Mouse (Mus musculus): ENCODE measurements around the gene Gm45337.
"Not testable (repeated sequence)": the region's sequence is repeated elsewhere in the genome, so short reads cannot be mapped to it uniquely, and the experiment has no call there.

Gene Gm45337

DNA sequence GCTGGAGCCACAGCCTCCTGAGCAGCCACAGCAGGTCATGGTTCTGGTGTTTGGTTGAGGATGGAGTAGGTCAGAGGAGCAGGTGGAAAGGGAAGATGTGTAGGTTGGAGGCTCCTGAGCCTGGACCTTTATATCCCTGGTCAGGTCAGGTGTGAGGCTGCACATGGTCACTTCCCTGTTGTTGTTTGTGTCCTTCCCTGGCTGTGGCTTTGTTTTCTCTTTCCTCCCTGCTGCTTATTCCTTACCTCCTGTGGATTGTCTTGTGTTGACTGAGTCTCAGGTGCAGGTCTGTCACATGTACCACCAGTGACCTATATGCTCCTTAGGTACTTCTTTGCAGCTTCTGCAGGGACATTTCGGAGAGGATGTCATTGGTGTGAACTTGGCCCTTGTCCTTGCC is at the start of gene Gm45337:
Gene Gm45337, minus strand, starts transcription at position 101 of the 400 bp plus-strand sequence.
- DNase-seq, result no peak

DNA sequence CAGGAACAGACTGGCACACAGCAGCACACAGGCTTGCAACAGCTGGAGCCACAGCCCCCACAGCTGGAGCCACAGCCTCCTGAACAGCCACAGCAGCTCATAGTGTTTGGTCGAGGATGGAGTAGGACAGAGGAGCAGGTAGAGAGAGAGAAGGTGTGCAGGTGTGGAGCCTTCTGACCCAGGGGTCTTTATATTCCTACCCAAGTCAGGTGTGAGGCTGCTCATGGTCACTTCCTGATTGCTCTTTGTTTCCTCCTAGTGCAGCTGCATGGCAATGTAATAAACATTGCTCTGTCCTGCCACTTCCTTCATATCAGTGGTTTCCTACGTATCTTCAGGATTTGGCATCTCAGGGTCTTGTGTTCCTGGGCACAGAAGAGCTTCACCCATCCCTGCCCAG is 45.9 kb upstream of the Gm45337 start, which contains the start of gene Gm10153:
Gene Gm10153, minus strand, starts transcription at position 101 of the 400 bp plus-strand sequence.
- no peak for DNase-seq

DNA sequence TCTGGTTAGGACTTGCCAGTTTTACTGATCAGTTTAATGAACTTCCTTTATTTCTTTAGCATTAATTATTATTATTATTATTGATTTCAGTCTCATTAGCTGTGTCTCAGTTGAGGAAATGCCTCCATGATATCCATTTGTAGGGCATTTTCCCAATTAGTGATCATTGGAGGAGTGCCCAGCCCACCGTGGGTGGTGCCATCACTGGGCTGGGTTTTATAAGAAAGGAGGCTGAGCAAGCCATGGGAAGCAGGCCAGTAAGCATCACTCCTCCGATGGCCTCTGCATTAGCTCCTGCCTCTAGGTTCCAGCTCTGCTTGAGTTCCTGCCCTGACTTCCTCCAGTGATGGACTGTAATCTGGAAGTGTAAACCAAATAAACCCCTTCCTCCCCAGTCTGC is 43.7 kb upstream of the Gm45337 start:
- DNase-seq, result no peak

DNA sequence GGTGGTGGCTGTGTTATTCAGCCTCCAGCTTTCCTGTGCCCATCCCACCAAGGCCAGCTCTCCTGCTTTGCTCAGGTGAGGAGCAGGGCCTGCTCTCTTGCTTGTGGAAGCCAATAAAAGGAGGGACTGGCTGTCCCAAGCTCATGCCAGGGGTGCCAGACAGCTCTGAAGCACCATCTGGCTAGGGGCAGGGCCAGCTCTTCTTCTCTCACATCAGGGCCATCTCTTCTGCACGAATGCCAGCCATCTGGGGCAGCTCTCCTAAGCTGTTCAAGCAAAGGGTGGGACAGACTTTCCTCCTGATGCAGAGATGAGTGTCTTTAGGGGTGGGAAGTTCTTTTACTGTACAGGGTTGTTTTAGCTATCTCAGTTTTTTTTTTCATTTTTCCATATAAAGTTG is 36.6 kb upstream of the Gm45337 start:
- no peak for DNase-seq

DNA sequence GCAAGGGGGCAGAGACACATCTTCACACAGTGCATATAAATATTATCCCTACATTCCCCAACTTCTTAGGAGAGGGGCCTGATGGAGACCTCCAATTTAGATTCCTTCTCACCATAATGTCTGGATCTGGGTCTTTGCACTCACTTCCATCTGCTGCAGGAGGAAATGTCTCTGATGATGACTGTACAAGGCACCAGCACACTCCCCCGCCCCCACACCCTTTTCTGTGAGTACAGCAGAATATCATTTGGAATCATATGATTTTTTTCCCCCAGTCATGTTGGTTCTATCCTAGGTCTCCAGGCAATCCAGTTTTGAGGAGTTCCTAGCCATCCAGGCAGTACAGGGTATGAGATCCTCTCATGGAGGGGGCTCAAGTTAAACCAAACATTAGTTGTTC is 34.3 kb upstream of the Gm45337 start:
- DNase-seq, result no peak

DNA sequence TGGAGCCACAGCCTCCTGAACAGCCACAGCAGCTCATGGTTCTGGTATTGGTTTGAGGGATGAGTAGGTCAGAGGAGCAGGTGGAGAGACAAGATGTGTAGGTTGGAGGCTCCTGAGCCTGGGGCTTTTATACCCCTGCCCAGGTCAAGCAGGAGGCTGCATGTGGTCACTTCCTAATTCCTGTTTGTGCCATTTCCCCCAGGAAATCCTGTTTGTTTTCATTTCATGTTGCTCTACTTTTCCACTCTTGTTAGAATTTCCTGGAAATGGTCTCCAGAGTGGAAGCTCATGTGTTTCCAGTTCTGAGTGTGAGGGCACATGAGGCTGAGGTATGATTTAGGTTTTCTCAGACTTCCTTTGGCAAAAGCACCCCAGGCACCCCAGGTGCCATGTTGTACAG is 31.5 kb upstream of the Gm45337 start, which contains the start of gene Krtap5-2:
Gene Krtap5-2, minus strand, starts transcription at position 101 of the 400 bp plus-strand sequence.
- not testable (repeated sequence) for DNase-seq

DNA sequence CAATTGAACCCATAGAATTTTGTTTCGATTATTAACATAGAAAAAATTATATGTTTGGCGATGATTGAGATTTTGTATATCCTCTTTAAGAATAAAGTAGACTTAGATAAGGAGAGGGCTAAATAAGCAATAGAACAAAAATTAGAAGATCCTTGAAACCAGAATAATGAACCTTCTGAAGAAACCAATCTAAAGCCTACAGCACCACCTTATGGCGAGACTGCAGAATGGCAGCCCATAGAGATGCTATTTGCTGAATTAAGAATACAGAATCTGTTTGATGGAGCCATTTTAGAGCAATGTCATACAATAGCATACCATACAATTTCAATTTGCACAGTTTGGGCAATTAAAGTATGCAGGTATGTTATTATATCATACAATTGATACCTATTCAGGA is 25.4 kb upstream of the Gm45337 start:
- DNase-seq, result no peak

DNA sequence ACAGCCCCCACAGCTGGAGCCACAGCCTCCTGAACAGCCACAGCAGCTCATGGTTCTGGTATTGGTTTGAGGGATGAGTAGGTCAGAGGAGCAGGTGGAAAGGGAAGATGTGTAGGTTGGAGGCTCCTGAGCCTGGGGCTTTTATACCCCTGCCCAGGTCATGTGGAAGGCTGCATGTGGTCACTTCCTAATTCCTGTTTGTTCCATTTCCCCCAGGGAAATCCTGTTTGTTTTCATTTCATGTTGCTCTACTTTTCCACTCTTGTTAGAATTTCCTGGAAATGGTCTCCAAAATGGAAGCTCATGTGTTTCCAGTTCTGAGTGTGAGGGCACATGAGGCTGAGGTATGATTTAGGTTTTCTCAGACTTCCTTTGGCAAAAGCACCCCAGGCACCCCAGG is 21.2 kb upstream of the Gm45337 start, which contains the start of gene Gm4553:
Gene Gm4553, minus strand, starts transcription at position 101 of the 400 bp plus-strand sequence.
- DNase-seq, result not testable (repeated sequence)

DNA sequence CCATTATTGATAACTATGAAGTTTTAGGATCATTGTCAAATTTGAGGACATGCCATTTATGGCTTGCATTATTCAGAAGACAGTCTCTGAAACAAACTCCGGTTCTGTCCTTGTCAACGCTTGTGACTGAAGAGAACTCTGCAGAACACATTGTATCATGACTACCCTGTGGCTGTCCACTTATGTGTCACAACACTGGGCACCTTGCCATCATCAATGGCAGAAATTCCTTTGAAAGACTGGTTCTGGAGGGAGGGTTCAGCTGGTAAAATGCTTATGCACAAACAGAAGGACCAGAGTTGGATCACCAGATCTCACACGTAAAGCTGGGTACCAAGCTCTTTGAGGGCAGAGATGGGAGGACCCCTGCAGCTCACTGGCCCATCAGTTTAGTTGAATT is 15.0 kb upstream of the Gm45337 start:
- no peak for DNase-seq

DNA sequence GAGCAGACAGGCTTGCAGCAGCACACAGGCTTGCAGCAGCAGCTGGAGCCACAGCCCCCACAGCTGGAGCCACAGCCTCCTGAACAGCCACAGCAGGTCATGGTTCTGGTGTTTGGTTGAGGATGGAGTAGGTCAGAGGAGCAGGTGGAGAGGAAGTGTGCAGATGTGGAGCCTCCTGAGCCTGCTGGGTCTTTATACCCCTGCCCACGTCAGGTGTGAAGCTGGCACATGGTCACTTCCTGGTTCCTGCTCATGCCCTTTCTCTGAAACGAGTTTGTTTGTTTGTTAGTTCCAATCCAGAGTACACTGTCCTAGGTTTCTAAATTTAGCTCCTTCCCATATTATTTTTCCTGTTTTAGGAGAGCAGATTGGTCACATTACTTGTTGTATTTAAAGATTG is 12.6 kb upstream of the Gm45337 start, which contains the start of gene Gm29735:
Gene Gm29735, minus strand, starts transcription at position 101 of the 400 bp plus-strand sequence.
- not testable (repeated sequence) for DNase-seq

DNA sequence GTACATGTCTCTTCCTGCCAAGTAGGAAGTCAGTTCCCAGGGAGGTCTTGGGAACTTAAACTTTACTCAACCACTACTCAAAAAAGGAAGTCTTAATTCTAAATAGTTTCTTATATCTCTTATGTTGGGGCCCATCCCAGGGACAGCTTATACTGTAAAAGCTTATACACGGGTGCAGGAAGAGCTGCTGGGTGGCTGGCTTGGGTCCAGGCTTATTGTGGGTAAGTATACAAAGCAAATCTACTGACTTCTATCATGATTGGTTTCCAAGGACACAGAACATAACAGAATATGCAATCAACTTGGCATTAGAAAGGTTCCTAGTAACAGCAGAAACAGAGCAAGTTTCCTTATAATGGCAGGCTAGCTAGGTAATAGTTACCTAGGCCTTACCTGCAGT is 10.9 kb upstream of the Gm45337 start:
- no peak for DNase-seq

DNA sequence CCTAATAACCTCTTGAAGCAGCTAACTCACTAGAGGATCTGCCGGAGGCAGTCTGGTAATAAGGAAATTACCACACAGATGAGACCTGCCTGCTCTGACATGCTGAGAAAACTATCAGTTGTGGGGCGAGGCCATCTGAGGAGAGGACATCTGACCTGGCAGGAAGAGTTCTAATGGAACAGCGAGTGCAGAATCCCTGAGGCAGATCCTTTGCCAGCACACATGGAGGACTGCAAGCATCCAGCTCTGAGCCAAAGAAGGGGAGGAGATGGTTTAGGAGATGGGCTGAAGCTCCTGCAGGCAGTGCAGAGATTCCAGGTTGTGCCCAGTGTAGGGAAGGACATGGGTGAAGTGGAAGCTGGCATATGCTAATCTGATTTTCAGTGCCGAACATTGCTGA is 7.8 kb upstream of the Gm45337 start:
- no peak for DNase-seq

DNA sequence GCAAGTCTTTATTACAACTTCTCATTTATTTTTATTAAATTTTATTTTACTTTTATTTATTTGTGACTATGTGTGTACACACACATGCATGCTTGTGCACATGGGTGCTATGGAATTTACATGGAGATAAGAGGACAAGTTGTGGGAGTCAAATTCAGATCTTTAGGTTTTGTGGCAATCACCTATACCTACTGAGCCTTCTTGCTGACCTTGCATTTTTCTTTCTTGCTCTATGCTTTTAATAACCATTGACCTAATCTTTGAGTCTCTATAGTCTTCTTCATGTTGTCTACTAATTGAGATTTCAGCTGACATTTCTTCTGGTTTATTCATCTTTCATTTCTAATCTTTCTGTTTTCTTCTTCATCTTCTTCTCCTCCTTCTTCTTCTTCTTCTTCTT is 4.2 kb upstream of the Gm45337 start:
- DNase-seq, result no peak

DNA sequence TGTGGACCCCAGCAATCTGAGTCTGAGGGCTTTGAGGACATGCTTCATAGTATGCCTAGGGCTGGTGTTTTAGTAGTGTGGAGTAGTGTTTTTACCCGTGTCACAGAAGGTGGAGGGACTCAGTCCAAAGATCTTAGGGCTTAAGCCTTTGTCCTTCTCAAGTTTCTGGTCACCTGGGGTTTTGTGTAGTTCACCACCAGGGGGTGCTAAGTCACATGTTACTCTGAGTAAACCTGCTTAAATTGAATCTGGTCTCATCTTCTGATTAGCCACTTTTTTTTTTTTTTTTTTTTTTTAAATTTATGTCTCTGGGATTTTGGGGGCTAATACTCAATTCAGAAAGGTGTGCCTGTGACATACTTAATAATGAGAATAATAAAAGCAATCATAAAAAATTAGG is 1.6 kb upstream of the Gm45337 start:
- no peak for DNase-seq

DNA sequence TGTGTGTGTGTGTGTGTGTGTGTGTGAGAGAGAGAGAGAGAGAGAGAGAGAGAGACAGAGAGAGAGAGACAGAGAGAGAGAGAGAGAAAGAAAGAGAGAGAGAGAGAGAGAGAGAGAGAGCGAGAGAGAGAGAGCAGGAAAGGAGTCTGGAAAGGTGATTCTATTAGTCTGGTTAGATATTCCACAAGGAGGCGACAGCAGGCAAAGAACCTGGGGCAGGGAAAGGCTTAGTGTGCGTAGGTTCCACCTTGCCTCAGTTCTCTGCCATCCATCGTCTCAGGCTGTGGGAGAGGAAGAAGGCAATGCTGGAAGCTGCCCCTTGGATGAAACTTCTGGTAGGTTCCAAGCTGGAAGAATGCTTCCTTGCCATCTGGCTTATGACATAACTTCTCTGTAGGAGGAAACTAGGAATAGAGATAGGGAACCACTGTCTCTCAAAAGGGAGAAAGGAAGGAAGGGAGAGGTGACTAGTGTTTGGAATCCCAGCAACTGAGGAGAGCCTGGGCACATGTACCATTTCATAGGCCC is 1.1 kb upstream of the Gm45337 start:
- no peak for DNase-seq

DNA sequence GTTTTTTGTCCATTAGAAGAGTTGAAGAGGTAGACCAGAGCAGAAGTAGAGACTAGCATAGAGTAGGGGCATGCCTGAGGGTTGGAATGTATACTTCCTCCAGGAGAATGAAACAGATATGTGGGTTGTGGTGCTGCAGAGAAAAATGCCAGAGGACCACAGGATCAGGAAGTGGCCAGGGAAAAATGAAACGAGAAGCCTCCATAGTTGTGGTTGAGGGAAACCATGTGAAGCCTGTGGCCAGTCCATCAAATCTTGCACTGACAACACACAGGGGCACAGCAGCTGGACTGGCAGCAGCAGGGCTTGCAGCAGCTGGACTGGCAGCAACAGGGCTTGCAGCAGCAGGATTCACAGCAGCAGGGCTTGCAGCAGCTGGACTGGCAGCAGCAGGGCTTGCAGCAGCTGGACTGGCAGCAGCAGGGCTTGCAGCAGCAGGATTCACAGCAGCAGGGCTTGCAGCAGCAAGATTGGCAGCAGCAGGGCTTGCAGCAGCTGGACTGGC is 849 bp downstream of the Gm45337 start:
- not testable (repeated sequence) for DNase-seq

DNA sequence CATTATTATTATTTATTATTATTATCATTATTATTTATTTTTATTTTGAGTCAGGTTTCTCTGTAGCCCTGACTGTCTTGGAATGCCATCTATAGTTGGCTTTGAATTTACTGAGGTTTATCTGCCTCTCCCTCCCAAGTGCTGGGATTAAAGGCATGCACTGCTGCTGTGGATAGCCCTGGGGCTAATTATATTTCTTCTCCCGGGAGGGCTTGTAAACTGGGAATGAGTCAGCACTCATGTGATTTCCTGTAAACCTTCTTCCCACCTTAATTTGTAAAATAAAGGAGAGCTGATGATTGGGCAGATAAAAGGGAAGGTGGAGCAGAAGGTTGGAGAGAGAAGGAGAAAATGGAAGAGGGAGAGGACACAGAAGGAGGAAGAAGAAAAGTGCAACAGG is 3.7 kb downstream of the Gm45337 start:
- no peak for DNase-seq

DNA sequence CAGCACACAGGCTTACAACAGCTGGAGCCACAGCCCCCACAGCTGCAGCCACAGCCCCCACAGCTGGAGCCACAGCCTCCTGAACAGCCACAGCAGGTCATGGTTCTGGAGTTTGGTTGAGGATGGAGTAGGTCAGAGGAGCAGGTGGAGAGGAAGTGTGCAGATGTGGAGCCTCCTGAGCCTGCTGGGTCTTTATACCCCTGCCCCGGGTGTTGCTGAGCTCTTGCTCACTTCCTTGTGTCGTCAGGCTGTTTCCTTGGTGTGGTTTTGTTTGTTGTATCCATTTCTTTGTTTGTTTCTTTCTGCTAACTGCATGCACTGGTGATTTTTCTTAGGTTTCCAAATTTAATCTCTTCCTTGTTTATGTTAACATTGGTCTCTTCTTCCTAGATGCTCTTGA is 8.5 kb downstream of the Gm45337 start, which contains the start of gene Gm39115:
Gene Gm39115, minus strand, starts transcription at position 101 of the 400 bp plus-strand sequence.
- not testable (repeated sequence) for DNase-seq

DNA sequence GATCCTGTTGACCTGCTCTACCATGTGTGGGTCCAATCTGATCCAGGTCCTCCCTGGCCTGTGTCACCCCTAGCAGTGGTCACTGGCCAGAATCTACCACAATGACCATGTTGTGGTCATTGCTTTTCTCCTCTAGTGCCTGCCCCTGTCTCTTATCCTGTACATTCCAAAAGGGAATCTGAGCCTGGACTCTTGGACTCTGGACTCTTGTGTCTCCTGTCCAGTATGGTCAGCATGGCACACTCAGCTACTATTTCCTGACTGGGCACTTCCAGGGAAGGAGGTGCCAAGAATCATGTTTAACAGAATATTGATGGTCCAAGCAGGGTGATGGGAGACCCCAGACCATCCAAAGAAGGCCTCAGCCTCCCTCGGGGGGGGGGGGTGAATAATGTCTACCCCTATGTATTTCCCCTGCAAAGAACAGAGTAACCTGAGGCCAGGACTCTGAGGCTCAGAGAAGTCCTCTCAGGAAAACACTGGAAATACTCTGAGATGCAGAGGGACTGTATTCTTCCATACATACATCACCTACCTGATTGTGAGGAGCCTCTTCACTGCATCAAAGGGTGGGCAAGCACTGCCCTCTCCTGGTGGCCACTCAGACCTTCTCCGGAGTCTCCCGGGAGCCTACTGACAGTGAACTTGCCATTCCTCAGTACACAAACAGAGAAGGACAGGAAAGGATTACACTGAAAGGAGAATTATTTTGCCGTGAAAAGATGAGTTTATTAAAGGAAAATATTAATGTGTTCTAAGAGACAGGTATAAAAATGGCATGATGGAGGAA is 10.0 kb downstream of the Gm45337 start:
- DNase-seq, result no peak

DNA sequence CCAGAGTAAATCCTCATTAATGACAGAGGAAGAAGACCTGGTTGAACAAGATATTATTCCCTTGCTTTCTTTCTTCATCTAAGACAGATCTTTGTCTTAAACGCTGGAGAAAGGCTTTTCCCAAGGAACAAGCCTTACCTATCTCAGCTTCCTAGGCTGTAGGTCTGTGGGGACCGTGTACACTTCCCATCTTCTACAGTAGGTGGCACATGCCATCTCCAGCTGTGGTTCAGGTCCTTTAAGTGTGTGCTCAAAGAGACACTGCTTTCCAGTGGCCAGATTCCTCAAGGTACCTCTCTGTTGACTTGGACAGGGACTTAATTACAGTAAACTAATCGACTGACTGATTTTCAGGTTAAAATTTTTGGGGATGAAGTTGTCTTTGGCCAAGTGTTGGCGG is 15.6 kb downstream of the Gm45337 start:
- DNase-seq, result no peak

DNA sequence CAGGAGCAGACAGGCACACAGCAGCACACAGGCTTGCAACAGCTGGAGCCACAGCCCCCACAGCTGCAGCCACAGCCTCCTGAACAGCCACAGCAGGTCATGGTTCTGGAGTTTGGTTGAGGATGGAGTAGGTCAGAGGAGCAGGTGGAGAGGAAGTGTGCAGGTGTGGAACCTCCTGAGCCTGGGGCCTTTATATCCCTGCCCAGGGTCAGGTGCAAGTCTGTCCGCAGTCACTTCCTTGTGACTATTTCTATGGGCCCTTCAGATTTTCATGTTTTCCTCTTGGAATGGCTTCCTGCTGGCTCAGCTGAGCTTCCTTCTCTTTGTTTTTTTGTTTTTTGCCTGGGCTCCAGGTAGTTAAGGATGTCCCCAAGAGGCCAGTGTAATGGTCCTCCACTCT is 23.8 kb downstream of the Gm45337 start, which contains the start of gene Gm45618:
Gene Gm45618, minus strand, starts transcription at position 101 of the 400 bp plus-strand sequence.
- not testable (repeated sequence) for DNase-seq

DNA sequence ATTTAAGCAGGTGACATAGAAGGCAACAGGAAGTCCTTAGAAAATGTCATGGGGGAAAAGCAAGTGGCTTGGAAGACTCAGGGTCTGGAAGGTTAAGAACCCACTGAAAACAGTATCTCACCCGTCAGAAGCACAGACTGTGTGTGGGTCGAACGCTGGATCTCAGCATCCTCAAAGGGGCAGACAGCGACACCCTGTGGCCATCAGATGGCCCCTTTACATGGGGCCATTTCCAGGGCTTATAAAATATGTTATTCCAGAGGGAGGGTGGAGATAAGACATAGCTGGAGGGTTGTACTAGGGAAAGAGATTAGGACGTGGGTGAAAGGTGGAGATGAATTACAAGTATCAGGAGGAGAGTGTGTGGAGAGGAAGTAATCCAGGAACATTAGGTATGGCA is 24.8 kb downstream of the Gm45337 start:
- no peak for DNase-seq

DNA sequence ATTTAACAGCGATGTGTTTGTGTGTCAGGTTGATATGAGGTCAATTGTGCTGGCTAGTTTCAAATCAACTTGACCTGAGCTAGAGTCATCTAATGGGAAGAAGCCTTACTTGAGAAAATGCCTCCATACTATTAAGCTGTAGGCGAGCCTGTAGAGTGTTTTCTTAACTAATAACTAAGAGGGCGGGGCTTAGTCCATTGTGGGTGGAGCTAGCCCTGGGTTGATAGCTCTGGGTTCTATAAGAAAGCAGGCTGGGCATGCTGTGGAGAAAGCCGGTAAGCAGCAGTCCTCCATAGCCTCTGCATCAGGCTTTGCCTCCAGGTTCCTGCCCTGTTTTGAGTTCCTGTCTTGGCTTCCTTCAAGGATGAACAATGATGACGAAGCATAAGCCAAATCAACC is 39.7 kb downstream of the Gm45337 start:
- no peak for DNase-seq

DNA sequence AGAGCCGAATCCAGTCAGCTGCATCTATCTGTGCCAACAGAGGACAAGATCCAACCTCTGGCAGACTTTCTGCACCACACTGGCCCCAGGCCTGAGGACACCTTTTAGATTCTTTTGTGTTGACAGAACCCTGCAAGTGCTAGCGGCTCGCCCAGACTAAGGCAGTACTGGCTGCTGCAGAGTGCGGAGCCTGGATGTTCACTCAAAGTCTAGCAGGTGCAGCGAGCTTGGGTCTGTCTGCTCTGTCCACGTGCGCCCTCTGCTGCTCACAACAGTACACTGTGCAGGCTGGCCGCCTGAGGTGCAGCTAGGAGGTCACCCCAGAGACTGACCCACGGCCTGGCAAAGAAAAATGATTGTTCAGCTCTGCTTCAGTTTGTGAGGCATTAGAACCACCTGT is 46.6 kb downstream of the Gm45337 start:
- DNase-seq, result peak; percentile 35 to 41
